Mouse (Mus musculus) heart, embryonic 12.5 days (tissue): ENCODE measurements around the gene Gtpbp4. TPM values are rescaled to one million over a fixed set of nuclear protein-coding genes. Genes with fewer than 3 reads are reported as not detected.
"Not testable (repeated sequence)": the region's sequence is repeated elsewhere in the genome, so short reads cannot be mapped to it uniquely, and the experiment has no call there.

ENCODE experiments used
- ATAC-seq: fragments of 200-750 bp; cut with Nextera tagmentation; 2 replicates; pipeline ENCODE4 v1.8.0; 2017; ENCODE audit warnings: moderate TSS enrichment, moderate library complexity; ENCODE audit not compliant: insufficient number of reproducible peaks, low FRiP score
- H3K27ac ChIP-seq: fragments of 300-500 bp; sonication (generic); 2 replicates; pipeline ENCODE4 v1.5.1; 2016; ENCODE audit warnings: mild to moderate bottlenecking, moderate library complexity; ENCODE audit not compliant: poor library complexity, severe bottlenecking
- H3K27me3 ChIP-seq: fragments of 300-500 bp; sonication (generic); replicated peaks from 2 replicates; pipeline ENCODE4 v1.6.1; 2016; ENCODE audit warnings: mild to moderate bottlenecking, moderate library complexity
- H3K36me3 ChIP-seq: fragments of 300-500 bp; sonication (generic); 2 replicates; pipeline ENCODE4 v1.6.1; 2016; ENCODE audit warnings: mild to moderate bottlenecking, moderate library complexity
- H3K4me1 ChIP-seq: fragments of 300-500 bp; sonication (generic); replicated peaks from 2 replicates; pipeline ENCODE4 v1.6.1; 2016; ENCODE audit warnings: mild to moderate bottlenecking
- H3K4me2 ChIP-seq: fragments of 300-500 bp; sonication (generic); 2 replicates; pipeline ENCODE4 v1.6.1; 2016; ENCODE audit warnings: mild to moderate bottlenecking, moderate library complexity
- H3K4me3 ChIP-seq: fragments of 300-500 bp; sonication (generic); 2 replicates; pipeline ENCODE4 v1.5.1; 2016; ENCODE audit warnings: mild to moderate bottlenecking
- H3K9ac ChIP-seq: fragments of 300-500 bp; sonication (generic); 2 replicates; pipeline ENCODE4 v1.6.1; 2016; ENCODE audit warnings: mild to moderate bottlenecking, moderate library complexity
- H3K9me3 ChIP-seq: fragments of 300-500 bp; sonication (generic); replicated peaks from 2 replicates; pipeline ENCODE4 v1.6.1; 2016; ENCODE audit warnings: mild to moderate bottlenecking, moderate library complexity
- WGBS: fragments of 180-500 bp; shearing (Covaris S2); methylation state at CpG from one replicate; pipeline ENCODE4 v1.1.7; 2016; 5-methylcytosine and 5-hydroxymethylcytosine counted together
- polyA plus RNA-seq: library from polyadenylated mRNA; unstranded; fragments of >200 nt; fragmentation: Nextera tagmentation; extraction: Ambion mirVana; gene quantifications from 2 replicates; pipeline ENCODE4 v1.2.1, GENCODE M21; 2016

Gtpbp4 gene
- polyA plus RNA-seq, 1 experiment from 2014 or later = 53.3 TPM

DNA sequence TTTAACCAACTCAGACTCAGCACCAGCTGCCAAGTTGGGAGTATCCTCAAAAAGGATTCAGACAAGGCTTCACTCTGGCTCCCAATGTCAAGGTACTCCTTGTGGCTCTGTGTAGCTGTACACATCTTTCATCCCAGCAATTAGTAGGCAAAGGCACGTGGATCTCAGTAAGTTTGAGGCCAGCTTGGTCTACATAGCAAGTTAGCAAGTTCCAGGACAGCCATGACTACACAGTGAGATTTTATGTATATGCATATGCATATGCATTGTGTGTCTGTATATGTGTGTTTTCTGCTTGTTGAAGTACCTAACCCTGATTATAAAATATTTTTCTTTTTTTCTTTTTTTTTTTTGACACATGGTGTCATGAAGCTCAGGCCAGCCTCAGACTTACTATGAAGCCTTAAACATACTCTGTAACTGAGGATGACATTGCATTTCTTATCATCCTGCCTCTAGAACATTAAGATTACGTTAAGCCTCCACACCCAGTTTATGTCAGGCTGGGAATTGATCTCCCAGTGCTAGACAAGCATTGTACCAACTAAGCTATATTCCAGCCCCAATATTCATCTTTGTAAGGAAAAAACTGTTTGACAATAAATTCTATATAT lies 23.2 kb upstream of the Gtpbp4 start:
- no peaks in the 10 kb centered on the region for H3K36me3 ChIP-seq
- H3K9me3 ChIP-seq = peaks cover 5% of the 10 kb centered on the region; the same call in 1 of the 2 replicates
- H3K4me1 ChIP-seq = 0 out of 2 replicates have a peak, but pooled peaks cover 5% of the 10 kb centered on the region
- no peak overlapping the region for H3K4me3 ChIP-seq
- H3K27ac ChIP-seq = no peak overlapping the region
- ATAC-seq = peak; percentile 81; the same call in 1 of the 2 replicates
- WGBS = 57% methylated on average over 2 of the region's 2 CpGs
- H3K9ac ChIP-seq = no peak overlapping the region
- no peaks in the 10 kb centered on the region for H3K27me3 ChIP-seq
- H3K4me2 ChIP-seq = no peak overlapping the region

DNA sequence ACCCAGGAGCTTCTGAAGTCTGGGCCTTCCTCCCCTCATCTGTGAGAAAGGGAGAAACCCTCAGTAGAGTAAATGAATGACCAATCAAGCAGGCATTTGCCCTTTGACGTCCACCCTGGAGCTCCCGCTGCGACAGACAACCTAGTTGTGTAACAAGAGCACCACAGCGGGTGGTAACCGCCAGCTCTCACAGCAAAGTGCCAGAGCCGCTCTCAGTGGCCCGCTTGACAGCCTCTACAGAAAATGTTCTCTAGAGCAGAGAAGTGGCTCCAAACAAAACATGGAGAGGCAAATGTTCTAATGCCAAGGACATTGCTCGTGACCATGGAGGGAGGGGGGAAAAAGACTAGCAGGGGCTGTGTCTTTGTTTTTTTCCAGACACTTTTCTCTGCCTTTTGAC lies 21.3 kb upstream of the Gtpbp4 start:
- Histone ChIP-seq H3K27ac (no peak overlapping the region), H3K9me3 (peaks cover 5% of the 10 kb centered on the region; the same call in 1 of the 2 replicates), H3K9ac (no peak overlapping the region), H3K4me3 (no peak overlapping the region), H3K4me2 (no peak overlapping the region), H3K36me3 (no peaks in the 10 kb centered on the region), H3K4me1 (0 out of 2 replicates have a peak, but pooled peaks cover 5% of the 10 kb centered on the region), H3K27me3 (no peaks in the 10 kb centered on the region)
- no peak for ATAC-seq
- WGBS = 17% methylated on average over 8 of the region's 8 CpGs

DNA sequence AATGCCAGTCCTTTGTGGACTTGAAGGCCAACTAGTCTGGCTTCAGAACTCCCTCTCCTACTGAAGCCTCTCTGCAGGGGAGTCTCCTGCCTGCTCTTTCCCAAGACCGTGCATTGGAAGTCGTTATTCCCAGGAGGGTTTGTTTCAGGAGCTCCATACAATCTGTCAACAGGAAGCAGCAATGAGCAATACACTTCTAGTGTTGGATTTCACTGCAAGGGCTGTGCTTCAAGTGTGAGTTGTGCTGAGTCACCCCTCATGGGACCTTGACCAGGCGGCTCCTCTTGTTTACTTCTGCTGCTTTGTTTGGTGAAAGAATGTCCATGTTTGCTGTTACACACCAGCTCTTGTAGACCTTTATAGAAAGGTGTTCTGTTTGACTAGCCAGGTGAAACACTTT lies 18.5 kb upstream of the Gtpbp4 start:
- ATAC-seq = peak; percentile 82
- Histone ChIP-seq H3K9ac (no peak overlapping the region), H3K27ac (no peak overlapping the region), H3K27me3 (no peaks in the 10 kb centered on the region), H3K36me3 (no peaks in the 10 kb centered on the region), H3K4me1 (no peaks in the 10 kb centered on the region), H3K4me2 (no peak overlapping the region), H3K4me3 (no peak overlapping the region), H3K9me3 (peaks cover 5% of the 10 kb centered on the region; the same call in 1 of the 2 replicates)
- 12% methylated on average over 3 of the region's 3 CpGs for WGBS

DNA sequence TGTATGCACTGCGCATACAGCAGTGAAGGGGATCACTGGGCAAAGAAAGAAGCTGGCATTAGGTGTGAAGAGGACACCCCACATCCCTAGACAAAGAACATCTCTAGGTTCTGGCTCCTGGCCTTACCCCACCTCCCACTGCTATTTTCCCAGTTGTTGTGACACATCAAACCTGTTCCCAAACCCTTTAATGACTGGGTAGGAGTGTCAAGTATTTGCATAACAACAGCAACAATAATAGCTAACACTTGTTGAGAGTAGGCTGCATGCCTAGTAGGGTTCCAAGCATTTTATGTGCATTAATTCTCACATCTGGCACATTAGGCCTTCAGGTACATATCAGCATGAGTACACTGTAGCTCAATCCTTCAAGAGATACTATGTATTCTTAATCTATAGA lies 17.6 kb upstream of the Gtpbp4 start:
- no peak overlapping the region for H3K4me3 ChIP-seq
- no peaks in the 10 kb centered on the region for H3K27me3 ChIP-seq
- H3K36me3 ChIP-seq = no peaks in the 10 kb centered on the region
- H3K4me1 ChIP-seq = no peaks in the 10 kb centered on the region
- no peak overlapping the region for H3K27ac ChIP-seq
- H3K9me3 ChIP-seq = peaks cover 5% of the 10 kb centered on the region; the same call in 1 of the 2 replicates
- H3K9ac ChIP-seq = no peak overlapping the region
- 58% methylated on average over 1 of the region's 1 CpGs for WGBS
- H3K4me2 ChIP-seq = no peak overlapping the region
- no peak for ATAC-seq

DNA sequence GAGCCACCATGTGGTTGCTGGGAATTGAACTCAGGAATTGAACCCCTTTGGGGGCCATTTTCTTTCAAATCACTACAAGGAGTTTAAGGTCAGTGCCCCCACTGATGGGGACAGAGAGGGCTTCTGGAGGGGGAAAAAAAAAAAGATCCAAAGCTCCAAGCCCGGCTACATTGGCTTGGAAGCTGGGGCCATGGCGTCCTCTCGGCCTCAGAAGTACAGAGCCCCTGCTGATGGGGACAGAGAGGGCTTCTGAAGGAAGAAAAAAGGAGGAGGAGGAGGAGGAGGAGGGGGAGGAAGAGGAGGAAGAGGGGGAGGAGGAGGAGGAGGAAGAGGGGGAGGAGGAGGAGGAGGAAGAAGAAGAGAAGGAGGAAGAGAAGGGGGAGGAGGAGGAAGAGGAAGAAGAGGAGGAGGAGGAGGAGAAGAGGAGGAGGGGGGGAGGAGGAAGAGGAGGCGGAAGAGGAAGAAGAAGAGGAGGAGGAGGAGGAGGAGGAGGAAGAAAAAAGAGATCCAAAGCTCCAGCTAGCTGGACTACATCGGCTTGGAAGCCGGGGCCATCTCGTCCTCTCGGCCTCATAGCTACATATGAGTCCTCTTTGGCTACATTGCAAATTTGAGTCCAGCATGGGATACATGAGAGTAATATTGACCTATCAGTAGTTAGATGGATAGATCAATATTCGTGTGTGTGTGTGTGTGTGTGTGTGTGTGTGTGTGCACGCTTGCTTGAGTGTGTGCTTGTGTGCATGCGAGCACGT lies 15.9 kb upstream of the Gtpbp4 start:
- Histone ChIP-seq H3K9ac (no peak overlapping the region), H3K27me3 (no peaks in the 10 kb centered on the region), H3K4me3 (no peak overlapping the region), H3K4me2 (no peak overlapping the region), H3K36me3 (no peaks in the 10 kb centered on the region), H3K4me1 (no peaks in the 10 kb centered on the region), H3K9me3 (peaks cover 5% of the 10 kb centered on the region; the same call in 1 of the 2 replicates), H3K27ac (no peak overlapping the region)
- 51% methylated on average over 12 of the region's 12 CpGs for WGBS
- ATAC-seq = peak; percentile 92

DNA sequence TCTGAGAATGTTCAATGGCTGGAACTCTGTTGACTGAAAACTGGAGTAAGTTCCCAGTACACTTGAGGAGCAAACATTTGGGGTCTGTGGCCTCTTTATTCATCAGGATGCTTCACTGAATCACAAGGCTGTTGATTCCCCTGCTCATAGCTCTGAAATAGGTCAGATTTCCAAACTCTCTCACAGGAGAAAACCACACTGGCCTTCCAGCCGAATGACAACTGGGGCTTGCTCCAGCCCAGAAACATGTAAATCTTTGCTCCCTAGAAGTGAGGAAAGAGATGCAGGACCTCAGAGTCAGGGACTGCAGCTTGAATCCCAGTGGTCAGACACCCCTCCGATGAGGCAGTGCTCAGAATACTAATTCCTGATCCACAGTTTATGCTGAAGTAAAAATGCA lies 7.4 kb upstream of the Gtpbp4 start:
- H3K9me3 ChIP-seq = no peaks in the 10 kb centered on the region
- no peak overlapping the region for H3K9ac ChIP-seq
- H3K36me3 ChIP-seq = no peaks in the 10 kb centered on the region
- no peaks in the 10 kb centered on the region for H3K27me3 ChIP-seq
- 71% methylated on average over 2 of the region's 2 CpGs for WGBS
- ATAC-seq = no peak
- no peak overlapping the region for H3K4me3 ChIP-seq
- H3K27ac ChIP-seq = no peak overlapping the region
- H3K4me2 ChIP-seq = no peak overlapping the region
- no peaks in the 10 kb centered on the region for H3K4me1 ChIP-seq

DNA sequence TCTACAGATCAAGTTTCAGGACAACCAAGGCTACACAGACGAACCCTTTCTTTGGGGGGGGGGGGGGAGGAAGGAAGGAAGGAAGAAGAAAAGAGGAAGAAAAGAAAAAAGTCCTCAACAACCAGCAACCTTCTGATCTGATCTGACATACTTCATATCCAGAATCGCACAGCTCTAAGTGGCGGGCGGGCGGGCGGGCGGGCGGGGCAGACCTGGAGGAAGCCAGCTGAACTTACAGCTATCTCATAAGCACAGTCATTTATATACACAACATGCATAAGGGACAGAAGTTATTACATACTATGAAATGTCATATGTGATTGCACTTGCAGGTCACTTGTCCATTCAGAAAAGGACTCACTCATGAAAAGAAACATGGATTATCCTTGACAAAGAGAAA lies 3.6 kb upstream of the Gtpbp4 start:
- no peak overlapping the region for H3K9ac ChIP-seq
- no peak overlapping the region for H3K4me2 ChIP-seq
- peaks cover 7% of the 10 kb centered on the region for H3K4me1 ChIP-seq
- 77% methylated on average over 8 of the region's 8 CpGs for WGBS
- H3K36me3 ChIP-seq = no peaks in the 10 kb centered on the region
- ATAC-seq = no peak
- H3K27me3 ChIP-seq = no peaks in the 10 kb centered on the region
- H3K4me3 ChIP-seq = no peak overlapping the region
- no peaks in the 10 kb centered on the region for H3K9me3 ChIP-seq
- H3K27ac ChIP-seq = no peak overlapping the region

DNA sequence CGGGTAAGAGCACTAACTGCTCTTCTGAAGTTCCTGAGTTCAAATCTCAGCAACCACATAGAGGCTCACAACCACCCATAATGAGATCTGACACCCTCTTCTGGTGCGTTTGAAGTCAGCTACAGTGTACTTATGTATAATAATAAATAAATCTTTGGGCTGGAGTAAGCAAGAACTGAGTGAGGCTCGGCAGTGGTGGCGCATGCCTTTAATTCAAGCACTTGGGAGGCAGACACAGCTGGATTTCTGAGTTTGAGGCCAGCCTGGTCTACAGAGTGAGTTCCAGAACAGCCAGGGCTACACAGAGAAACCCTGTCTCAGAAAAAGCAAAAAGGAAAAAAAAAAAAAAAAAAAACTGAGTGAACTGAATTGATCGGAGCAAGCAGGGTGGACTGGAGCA lies 1.3 kb upstream of the Gtpbp4 start:
- H3K27me3 ChIP-seq, ATAC-seq, H3K9ac ChIP-seq, H3K27ac ChIP-seq, H3K4me1 ChIP-seq, H3K4me3 ChIP-seq, H3K36me3 ChIP-seq, H3K9me3 ChIP-seq, H3K4me2 ChIP-seq: not testable (repeated sequence)
- 83% methylated on average over 5 of the region's 5 CpGs for WGBS

DNA sequence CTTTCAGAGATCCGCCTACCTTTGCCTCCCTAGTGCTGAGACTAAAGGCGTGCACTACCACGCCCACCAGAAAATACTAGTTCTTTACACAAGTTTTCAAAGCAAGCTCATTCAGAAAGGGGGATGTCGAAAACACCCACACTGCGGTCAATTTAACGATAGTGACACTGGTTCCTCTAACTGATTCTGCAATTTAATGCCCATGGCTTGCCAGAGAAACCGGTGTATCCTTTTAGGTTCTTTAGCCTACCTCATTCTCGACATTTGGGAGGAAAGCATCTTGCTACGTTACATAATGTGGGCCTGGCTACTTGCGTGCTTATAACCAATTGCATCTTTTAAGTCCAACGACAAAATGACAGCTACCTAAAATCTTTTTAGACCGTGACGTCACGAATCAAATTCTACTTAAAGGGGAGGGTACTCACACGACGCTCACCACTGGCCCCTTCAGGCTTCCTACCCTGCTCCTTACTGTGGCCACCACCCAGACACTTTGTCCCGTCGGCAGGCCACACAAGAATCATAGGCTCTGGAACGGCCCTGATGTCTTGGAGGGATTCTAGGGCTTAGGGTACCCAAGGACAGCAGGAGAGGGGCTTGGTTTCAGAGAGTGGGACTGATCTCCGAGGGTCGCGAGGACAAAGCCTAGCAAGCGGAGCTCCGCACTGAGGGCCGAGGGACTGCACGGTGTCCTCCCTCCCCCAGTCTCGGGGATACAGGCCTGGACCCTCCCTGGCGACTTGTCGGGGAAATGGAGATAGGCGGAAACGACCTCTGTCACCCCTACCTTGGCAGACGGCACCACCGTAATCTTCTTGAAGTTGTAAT lies 509 bp downstream of the Gtpbp4 start:
- 0 out of 2 replicates have a peak overlapping the region, but pooled peaks have one; percentile 36 for H3K27ac ChIP-seq
- WGBS = 4% methylated on average over 33 of the region's 33 CpGs
- H3K27me3 ChIP-seq = no peaks in the 10 kb centered on the region
- ATAC-seq = peak; percentile 54
- peak overlapping the region; percentile 88 for H3K9ac ChIP-seq
- H3K36me3 ChIP-seq = peaks cover 15% of the 10 kb centered on the region; the same call in 1 of the 2 replicates
- H3K9me3 ChIP-seq = no peaks in the 10 kb centered on the region
- peaks cover 8% of the 10 kb centered on the region for H3K4me1 ChIP-seq
- peak overlapping the region; percentile 95 for H3K4me3 ChIP-seq
- H3K4me2 ChIP-seq = peak overlapping the region; percentile 83

DNA sequence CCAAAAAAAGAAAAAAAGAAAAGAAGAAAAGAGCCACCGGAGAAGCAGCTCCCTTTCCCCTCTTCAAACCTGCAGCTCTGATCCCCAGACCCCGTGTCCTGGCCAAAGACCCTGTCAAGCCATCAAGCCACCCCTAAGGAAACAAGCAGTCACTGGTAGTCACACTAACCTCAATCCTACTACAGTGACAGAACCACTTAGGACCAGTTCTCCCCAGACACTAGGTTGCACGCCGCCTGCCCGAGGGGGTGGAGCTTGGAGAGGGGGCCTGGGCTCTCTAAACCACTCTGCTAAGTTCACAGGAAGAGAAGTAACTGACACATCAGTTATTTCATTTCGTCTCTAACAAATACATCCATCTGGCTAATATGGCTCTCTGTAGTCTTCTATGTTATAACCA lies 3.7 kb downstream of the Gtpbp4 start:
- Histone ChIP-seq H3K9ac (no peak overlapping the region), H3K9me3 (no peaks in the 10 kb centered on the region), H3K4me3 (no peak overlapping the region), H3K27me3 (no peaks in the 10 kb centered on the region), H3K36me3 (peaks cover 43% of the 10 kb centered on the region), H3K4me1 (peaks cover 8% of the 10 kb centered on the region), H3K4me2 (no peak overlapping the region), H3K27ac (no peak overlapping the region)
- WGBS = 86% methylated on average over 6 of the region's 6 CpGs
- ATAC-seq = no peak

DNA sequence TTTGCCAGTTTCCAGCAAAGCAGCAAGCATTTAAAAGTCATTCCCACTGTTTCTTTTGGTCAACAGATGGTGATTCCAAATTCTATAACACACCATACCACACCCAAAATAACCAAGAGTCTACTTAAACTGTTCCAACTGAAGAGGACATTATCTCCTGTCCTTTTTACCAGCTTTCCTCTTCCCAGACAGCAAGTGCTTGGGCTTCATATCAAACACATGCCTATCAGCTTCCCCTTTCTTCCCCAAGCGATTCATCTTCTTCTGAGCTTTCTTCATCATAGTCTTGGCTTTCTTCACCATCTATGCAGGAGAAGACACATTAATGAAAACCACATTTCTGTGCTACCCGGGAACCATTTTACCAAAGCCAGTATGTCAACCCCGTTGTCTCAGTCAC lies 22.9 kb downstream of the Gtpbp4 start:
- no peak overlapping the region for H3K9ac ChIP-seq
- 92% methylated on average over 3 of the region's 3 CpGs for WGBS
- no peaks in the 10 kb centered on the region for H3K27me3 ChIP-seq
- peaks cover 83% of the 10 kb centered on the region for H3K36me3 ChIP-seq
- ATAC-seq = no peak
- H3K4me3 ChIP-seq = no peak overlapping the region
- H3K4me1 ChIP-seq = no peaks in the 10 kb centered on the region
- no peak overlapping the region for H3K27ac ChIP-seq
- H3K9me3 ChIP-seq = no peaks in the 10 kb centered on the region
- H3K4me2 ChIP-seq = no peak overlapping the region
